Mouse (Mus musculus) layer of hippocampus, postnatal 10 days (tissue): ENCODE measurements around the gene Gal. TPM values are rescaled to one million over a fixed set of nuclear protein-coding genes. Genes with fewer than 3 reads are reported as not detected.

Experiments
- DNase-seq, 2 experiments: peaks; one replicate each; pipeline ENCODE4 v3.0.0; 2021; ENCODE audit warnings: low spot score in 2 of 2
- long read RNA-seq: library from polyadenylated mRNA; stranded (forward); transcript quantifications from one replicate; pipeline ENCODE4 v2.0.0, GENCODE M21; 2023
- total RNA-seq, 2 experiments: library from RNA; stranded (reverse); gene quantifications; 2 replicates each; pipeline ENCODE4 v1.2.3; 2021

Gene Gal
- 1 to 10 TPM; 4.5 to 5.5 TPM for total RNA-seq
- long read RNA-seq, transcript Gal-202 (6 exons, 788 nt): major isoform, 11 of 13 reads
- long read RNA-seq, partial matches to known transcripts: 0 of 13 reads
- long read RNA-seq, other reads (novel, unspliced or antisense): 0 of 13 reads

- peak; percentile 25 to 30 for DNase-seq
Measured at GRCm38 (mm10) chr19:3414268-3414733, at the start of gene Gal. TSS of gene Gal (minus strand) at chr19:3414544.

DNA sequence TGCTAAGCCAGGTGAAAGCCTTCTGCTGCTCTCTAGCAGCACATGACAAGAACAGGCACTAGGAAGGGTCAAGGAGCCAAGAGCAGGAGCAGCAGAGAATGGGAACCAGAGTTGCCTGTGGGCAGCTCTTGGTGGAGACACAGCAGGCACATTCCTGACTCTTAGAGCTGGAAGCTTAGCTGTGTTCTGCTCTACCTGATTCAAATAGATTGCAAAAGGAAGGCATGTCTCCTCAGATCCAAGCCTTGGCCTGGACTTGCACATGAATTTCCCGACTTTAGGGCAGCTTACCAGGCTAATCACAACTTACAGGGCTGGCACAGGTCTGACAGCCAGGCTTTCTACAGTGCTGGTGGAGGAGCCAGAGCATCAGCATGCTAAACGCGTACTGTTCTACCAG lies 45.6 kb upstream of the Gal start:
- no peak for DNase-seq

GRCm38 (mm10) chr19:3458331-3459099 lies 44.2 kb upstream of the Gal start:
- no peak for DNase-seq

GRCm38 (mm10) chr19:3457700-3458099 lies 43.4 kb upstream of the Gal start:
- no peak for DNase-seq

DNA sequence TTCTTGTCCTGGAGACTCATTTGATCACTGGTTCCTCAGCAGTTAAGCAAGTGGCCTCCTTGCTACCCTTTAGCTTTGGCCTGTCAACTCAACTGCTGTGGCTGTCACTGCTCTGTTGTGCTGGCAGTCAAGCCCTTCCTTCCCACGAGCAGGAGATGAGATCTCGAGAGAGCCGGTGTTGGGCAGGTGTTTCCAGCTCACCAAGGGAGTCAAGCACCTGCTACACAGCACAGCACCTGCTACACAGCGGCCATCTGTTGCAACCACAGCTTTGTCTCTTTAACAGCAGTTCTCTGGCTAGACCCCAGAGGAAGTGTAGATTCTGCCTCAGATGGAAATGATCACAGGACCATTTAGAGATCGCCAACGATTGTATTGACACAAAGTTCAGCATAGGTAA lies 37.3 kb upstream of the Gal start:
- DNase-seq: no peak

GRCm38 (mm10) chr19:3451170-3451569 lies 36.8 kb upstream of the Gal start:
- DNase-seq: peak; percentile 77 to 80

- DNase-seq: no peak
Measured at GRCm38 (mm10) chr19:3450714-3451113, 36.4 kb upstream of the Gal start.

- DNase-seq: no peak
Measured at GRCm38 (mm10) chr19:3449248-3449647, 34.9 kb upstream of the Gal start.

DNA sequence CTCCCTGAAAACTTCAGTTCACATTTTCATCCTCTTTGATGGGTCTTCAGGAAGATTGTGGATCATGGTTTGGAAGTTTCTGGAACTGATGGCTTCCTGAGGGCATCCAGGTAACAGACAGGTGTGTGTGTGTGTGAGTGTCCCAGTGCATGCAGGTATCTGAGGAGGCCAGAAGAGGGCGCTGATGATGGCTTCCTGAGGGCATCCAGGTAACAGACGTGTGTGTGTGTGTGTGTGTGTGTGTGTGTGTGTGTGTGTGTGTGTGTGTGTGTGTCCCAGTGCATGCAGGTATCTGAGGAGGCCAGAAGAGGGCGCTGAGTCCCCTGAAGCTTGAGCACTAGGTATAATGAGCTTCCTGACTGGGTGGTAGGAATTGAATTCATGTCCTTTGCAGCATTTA lies 33.0 kb upstream of the Gal start:
- DNase-seq: no peak

DNA sequence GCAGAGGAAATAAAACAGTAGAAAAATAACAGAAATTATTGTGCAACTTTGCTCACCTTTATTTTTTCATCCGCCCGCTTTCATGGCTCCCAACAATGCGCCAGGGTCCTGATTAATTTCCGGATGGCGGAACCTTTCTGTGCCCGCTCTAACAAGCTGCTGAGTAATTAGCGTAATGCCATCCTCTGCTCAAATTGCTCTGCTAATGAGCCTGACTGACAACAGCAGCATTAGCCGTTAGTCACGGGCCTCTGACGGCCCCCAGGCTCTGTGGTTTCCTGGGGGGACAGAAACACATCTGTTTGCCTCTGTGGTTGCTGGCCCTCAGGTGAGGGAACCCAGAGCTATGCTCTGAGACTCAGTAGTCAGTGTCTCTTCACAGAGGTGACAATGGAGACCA lies 26.7 kb upstream of the Gal start:
- no peak for DNase-seq

DNA sequence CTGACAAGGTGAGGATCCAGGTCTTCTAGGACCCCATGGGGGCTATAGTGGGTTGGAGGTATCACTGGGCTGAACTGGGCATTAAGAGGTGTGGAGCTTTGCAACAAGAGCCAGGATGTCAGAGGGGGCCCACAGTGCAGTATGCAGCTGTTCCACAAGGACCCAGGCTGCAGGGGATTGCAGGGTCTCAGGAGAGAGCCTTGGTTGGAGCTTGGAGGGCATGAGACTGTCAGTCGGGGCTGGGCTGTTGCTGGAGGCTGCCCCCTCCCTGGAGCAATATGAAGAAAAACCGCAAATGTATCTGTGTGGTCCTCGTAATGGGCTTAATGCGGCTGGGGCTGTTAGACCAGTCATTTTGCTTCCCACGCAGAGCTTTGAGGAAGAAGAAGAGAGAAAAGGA lies 26.3 kb upstream of the Gal start:
- DNase-seq: no peak

- no peak for DNase-seq
Measured at GRCm38 (mm10) chr19:3437980-3438379, 23.6 kb upstream of the Gal start.

DNA sequence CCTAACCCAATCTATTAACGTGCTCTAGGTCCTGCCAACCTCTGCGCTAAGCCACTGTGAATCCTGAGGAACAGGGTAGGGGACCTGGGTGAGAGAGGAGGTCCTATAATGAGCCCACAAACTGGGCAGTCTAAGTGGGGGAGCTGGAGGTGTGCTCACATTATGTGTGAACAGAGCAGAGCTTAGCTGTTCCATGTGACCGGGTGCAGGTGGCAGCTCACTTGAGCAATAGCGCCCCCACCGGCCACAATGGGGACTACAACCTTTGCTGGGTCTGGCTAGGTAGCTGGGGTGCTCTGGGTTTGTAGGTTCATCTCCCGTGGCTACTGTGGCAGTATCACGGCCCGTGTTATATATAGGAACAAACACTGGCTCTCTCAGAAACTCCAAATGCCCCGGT lies 22.5 kb upstream of the Gal start:
- peak in 1 of 2 experiments; percentile 31 for DNase-seq

DNA sequence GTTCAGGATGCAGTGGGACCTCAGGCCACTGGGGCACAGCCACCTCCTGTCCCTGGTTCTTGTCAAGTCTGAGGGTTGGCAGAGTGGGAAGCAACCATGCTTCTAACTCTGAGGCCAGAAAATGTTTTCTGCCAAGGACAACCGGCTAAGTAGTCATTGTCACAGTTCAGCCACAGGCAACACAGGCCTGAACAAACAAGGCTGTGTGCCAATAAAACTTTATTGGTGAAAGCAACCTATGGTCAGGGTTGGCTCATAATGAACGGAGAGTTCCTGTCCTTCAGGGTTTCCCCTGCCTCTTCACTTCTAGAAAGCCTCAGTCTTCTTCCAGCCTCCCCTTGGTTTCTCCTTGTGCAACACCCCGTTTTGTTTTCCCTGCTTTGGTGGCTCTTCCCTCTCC lies 21.5 kb upstream of the Gal start:
- no peak for DNase-seq

DNA sequence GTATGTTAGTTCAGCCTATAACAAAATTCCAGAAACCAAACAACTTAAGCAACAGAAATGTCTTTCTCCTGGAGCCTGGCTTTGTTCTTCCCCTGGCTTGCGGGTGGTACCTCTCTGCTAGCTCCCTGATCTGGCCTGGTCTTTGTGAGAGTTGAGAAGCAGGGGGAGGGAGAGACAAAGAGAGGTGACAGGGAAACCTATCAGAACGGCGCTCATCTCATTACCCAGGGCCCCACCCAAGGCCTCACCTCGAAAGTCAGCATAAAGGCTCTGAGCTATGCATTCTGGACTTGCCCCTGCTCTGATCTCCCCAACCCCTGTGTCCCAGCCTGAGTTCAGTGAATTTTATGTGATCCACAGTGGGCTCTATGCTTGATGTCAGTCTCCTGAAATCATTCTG lies 20.3 kb upstream of the Gal start:
- no peak for DNase-seq

GRCm38 (mm10) chr19:3434124-3434523 lies 19.8 kb upstream of the Gal start:
- DNase-seq: no peak

DNA sequence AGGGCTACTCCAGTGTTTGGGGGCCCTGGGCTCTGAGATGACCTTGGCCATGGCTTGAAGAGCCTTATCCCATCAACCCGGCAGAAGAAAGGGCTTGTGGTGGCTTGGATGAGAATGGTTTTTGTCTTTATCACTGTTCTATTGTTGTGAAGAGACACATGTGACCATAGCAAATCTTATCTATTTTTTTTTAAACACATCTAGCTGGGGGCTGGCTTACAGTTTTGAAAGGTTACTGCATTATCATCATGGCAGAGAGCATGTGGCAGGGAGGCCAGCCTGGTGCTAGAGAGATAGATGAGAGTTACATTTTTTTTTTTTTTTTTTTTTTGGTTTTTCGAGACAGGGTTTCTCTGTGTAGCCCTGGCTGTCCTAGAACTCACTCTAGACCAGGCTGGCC lies 17.6 kb upstream of the Gal start:
- no peak for DNase-seq

GRCm38 (mm10) chr19:3431066-3431465 lies 16.7 kb upstream of the Gal start:
- no peak for DNase-seq

- peak in 1 of 2 experiments; percentile 21 for DNase-seq
Measured at GRCm38 (mm10) chr19:3429156-3429816, 14.9 kb upstream of the Gal start.

DNA sequence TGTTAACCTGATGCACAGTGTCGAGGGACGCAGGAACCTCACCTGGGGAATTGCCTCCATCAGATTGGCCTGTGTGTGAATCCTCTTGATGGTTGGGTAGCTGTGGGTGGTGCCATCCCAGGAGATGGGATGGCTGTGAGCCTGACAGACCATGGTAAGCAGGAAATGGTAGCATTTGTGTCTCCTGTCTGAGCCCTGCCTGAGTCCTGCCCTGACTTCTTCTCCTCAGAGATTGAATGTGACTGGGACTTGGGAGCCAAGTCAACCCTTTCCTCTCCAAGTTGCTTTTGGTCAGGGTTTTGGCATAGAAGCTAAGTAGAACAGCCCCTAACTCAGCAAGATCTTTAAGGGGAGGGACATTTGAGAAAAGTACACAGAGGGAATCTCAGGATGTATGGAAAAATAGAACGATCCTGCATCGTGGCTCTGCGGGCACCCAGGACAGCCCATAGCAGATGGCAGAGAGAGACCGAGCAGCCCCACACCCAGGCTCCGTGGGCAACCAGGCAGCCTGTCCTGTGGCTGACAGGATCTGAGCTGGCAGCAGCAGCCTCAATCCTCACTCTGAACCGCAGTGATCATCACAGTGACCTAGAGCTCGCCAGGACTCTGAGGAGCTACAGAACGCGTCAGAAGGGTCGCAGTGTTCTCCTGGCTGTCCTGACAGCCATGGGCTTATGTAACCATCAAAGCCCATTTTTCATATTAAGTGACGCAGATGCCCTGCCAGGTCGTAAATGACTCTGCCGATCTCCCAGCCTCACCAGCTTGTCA lies 13.9 kb upstream of the Gal start:
- DNase-seq: no peak

GRCm38 (mm10) chr19:3424214-3424613 lies 9.9 kb upstream of the Gal start:
- no peak for DNase-seq

DNA sequence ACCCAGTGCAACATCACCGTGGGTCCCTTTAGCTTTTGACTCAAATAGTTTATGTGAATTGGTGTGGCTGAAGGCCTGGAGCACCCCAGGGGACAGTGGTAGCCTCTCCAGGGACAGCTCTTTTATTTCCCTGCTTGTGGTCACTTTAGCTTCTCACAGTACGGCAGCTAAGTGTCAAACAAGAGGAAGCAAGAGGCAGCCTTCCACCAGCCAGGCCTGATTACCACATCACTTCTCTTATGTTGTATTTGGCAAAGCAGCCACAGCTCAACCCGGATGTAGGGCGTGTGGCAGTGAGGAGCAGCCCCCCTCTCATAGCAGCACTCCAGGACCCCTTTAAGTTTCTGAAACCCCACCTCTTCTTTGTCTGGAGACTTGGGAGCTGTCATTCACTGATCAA lies 8.6 kb upstream of the Gal start:
- no peak for DNase-seq
